Mouse (Mus musculus): ENCODE data around the gene Slc22a6.

DNA sequence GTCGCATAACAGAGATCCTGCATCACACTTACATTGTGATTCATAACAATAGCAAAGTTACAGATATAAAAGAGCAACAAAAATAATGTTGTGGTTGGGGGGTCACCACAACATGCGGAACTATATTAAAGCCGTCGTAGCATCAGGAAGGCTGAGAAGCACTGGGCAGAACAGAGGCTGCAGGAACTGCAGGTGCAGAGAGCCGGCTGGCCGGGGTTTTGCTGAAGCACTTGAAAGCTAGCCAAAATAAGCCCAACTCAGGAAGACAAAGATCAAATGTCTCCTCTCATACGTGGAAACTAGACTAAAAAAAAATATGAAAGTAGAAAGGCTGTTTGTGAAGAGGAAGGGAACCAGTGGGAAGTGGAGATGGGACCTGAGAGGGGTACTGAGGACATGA, 46.1 kb upstream of the Slc22a6 start:
- TF ChIP-seq POLR2A (IDR thresholded peaks at IDR 0.05; ENCODE audit: borderline replicate concordance, extremely low read depth, low read depth, low read length) (no peak), CTCF (IDR thresholded peaks at IDR 0.05; ENCODE audit: insufficient read depth, low read length) (no peak)
